Mouse (Mus musculus) forebrain, embryonic 11.5 days (tissue): ENCODE results near the gene 4930579F01Rik. TPM values are rescaled to one million over a fixed set of nuclear protein-coding genes. Genes with fewer than 3 reads are reported as not detected.

Experiments
- ATAC-seq: fragments of 200-750 bp; cut with Nextera tagmentation; replicated peaks from 2 replicates; pipeline ENCODE4 v1.8.0; 2017; ENCODE audit warnings: moderate TSS enrichment; ENCODE audit not compliant: low FRiP score
- DNase-seq: peaks from one replicate; pipeline ENCODE4 v3.0.0-alpha.2; 2017; ENCODE audit warnings: low spot score
- H3K27ac ChIP-seq: fragments of 300-500 bp; sonication (generic); 2 replicates; pipeline ENCODE4 v1.5.1; 2014; ENCODE audit warnings: low read depth, low read length
- H3K27me3 ChIP-seq: fragments of 300-500 bp; sonication (generic); 2 replicates; pipeline ENCODE4 v1.6.1; 2014; ENCODE audit warnings: mild to moderate bottlenecking, low read length, mixed read lengths; ENCODE audit not compliant: control insufficient read depth, insufficient read depth
- H3K36me3 ChIP-seq: fragments of 300-500 bp; sonication (generic); 2 replicates; pipeline ENCODE4 v1.6.1; 2014; ENCODE audit warnings: mild to moderate bottlenecking, low read length, moderate library complexity, mixed read lengths; ENCODE audit not compliant: control insufficient read depth, insufficient read depth
- H3K4me1 ChIP-seq: fragments of 300-500 bp; sonication (generic); replicated peaks from 2 replicates; pipeline ENCODE4 v1.6.1; 2014; ENCODE audit warnings: low read length, mixed read lengths; ENCODE audit not compliant: control insufficient read depth, insufficient read depth
- H3K4me2 ChIP-seq: fragments of 300-500 bp; sonication (generic); 2 replicates; pipeline ENCODE4 v1.6.1; 2014; ENCODE audit warnings: low read depth, mild to moderate bottlenecking, low read length, moderate library complexity, mixed read lengths; ENCODE audit not compliant: severe bottlenecking
- H3K4me3 ChIP-seq: fragments of 300-500 bp; sonication (generic); 2 replicates; pipeline ENCODE4 v1.5.1; 2014; ENCODE audit warnings: low read depth, low read length
- H3K9ac ChIP-seq: fragments of 300-500 bp; sonication (generic); 2 replicates; pipeline ENCODE4 v1.6.1; 2014; ENCODE audit warnings: low read length
- H3K9me3 ChIP-seq: fragments of 300-500 bp; sonication (generic); 2 replicates; pipeline ENCODE4 v1.6.1; 2016; ENCODE audit warnings: low read length, mixed read lengths; ENCODE audit not compliant: control insufficient read depth
- WGBS: fragments of 180-500 bp; shearing (Covaris S2); extraction: QIAGEN DNeasy Blood & Tissue Kit; methylation state at CpG from one replicate; pipeline ENCODE4 v1.1.7; 2014; 5-methylcytosine and 5-hydroxymethylcytosine counted together
- polyA plus RNA-seq: library from polyadenylated mRNA; unstranded; fragments of >200 nt; fragmentation: Nextera tagmentation; extraction: Ambion mirVana; gene quantifications from 2 replicates; pipeline ENCODE4 v1.2.1, GENCODE M21; 2014

Gene 4930579F01Rik
- polyA plus RNA-seq, 1 experiment from 2014 or later: not detected

GRCm38 (mm10) chr3:138236546-138237163 is 43.0 kb upstream of the 4930579F01Rik start:
- Histone ChIP-seq H3K36me3 (no peaks in the 10 kb centered on the region), H3K4me2 (no peak overlapping the region), H3K27me3 (no peaks in the 10 kb centered on the region), H3K4me1 (no peaks in the 10 kb centered on the region), H3K4me3 (no peak overlapping the region), H3K9ac (no peak overlapping the region), H3K9me3 (no peaks in the 10 kb centered on the region), H3K27ac (no peak overlapping the region)
- WGBS: 78% methylated on average over 11 of the region's 11 CpGs
- ATAC-seq (no peak), DNase-seq (no peak)

- Histone ChIP-seq H3K9ac (no peak overlapping the region), H3K27ac (no peak overlapping the region), H3K9me3 (no peaks in the 10 kb centered on the region), H3K4me1 (no peaks in the 10 kb centered on the region), H3K36me3 (no peaks in the 10 kb centered on the region), H3K4me3 (no peak overlapping the region), H3K27me3 (no peaks in the 10 kb centered on the region), H3K4me2 (no peak overlapping the region)
- ATAC-seq (no peak), DNase-seq (no peak)
- WGBS: 80% methylated on average over 2 of the region's 2 CpGs
These were observed 37.9 kb upstream of the 4930579F01Rik start for GRCm38 (mm10) chr3:138231531-138231930.

- no peaks in the 10 kb centered on the region for H3K9me3 ChIP-seq
- DNase-seq (no peak), ATAC-seq (no peak)
- H3K4me3 ChIP-seq: no peak overlapping the region
- H3K27me3 ChIP-seq: no peaks in the 10 kb centered on the region
- 84% methylated on average over 3 of the region's 3 CpGs for WGBS
- H3K4me2 ChIP-seq: no peak overlapping the region
- H3K36me3 ChIP-seq: no peaks in the 10 kb centered on the region
- no peak overlapping the region for H3K27ac ChIP-seq
- H3K4me1 ChIP-seq: no peaks in the 10 kb centered on the region
- H3K9ac ChIP-seq: no peak overlapping the region
These were observed 36.6 kb upstream of the 4930579F01Rik start for GRCm38 (mm10) chr3:138230266-138230665.

- H3K4me3 ChIP-seq: no peak overlapping the region
- no peak overlapping the region for H3K4me2 ChIP-seq
- 92% methylated on average over 1 of the region's 1 CpGs for WGBS
- no peaks in the 10 kb centered on the region for H3K36me3 ChIP-seq
- ATAC-seq (no peak), DNase-seq (no peak)
- H3K9me3 ChIP-seq: no peaks in the 10 kb centered on the region
- no peaks in the 10 kb centered on the region for H3K27me3 ChIP-seq
- H3K9ac ChIP-seq: no peak overlapping the region
- H3K4me1 ChIP-seq: no peaks in the 10 kb centered on the region
- no peak overlapping the region for H3K27ac ChIP-seq
These were observed 35.8 kb upstream of the 4930579F01Rik start for GRCm38 (mm10) chr3:138229448-138229847.

GRCm38 (mm10) chr3:138227782-138228181 is 34.2 kb upstream of the 4930579F01Rik start:
- ATAC-seq: no peak
- H3K9ac ChIP-seq: no peak overlapping the region
- H3K9me3 ChIP-seq: no peaks in the 10 kb centered on the region
- no peak overlapping the region for H3K27ac ChIP-seq
- H3K4me3 ChIP-seq: no peak overlapping the region
- WGBS: 93% methylated on average over 8 of the region's 8 CpGs
- no peaks in the 10 kb centered on the region for H3K4me1 ChIP-seq
- H3K4me2 ChIP-seq: no peak overlapping the region
- H3K27me3 ChIP-seq: no peaks in the 10 kb centered on the region
- no peak for DNase-seq
- H3K36me3 ChIP-seq: no peaks in the 10 kb centered on the region

- Histone ChIP-seq H3K36me3 (no peaks in the 10 kb centered on the region), H3K9me3 (no peaks in the 10 kb centered on the region), H3K4me2 (no peak overlapping the region), H3K4me1 (no peaks in the 10 kb centered on the region), H3K9ac (no peak overlapping the region), H3K27me3 (no peaks in the 10 kb centered on the region), H3K4me3 (no peak overlapping the region), H3K27ac (no peak overlapping the region)
- no peak for DNase-seq
- ATAC-seq: no peak
- WGBS: 85% methylated on average over 2 of the region's 2 CpGs
These were observed 33.5 kb upstream of the 4930579F01Rik start for GRCm38 (mm10) chr3:138227082-138227481.

GRCm38 (mm10) chr3:138226476-138226875 is 32.9 kb upstream of the 4930579F01Rik start:
- Histone ChIP-seq H3K36me3 (no peaks in the 10 kb centered on the region), H3K27ac (no peak overlapping the region), H3K27me3 (no peaks in the 10 kb centered on the region), H3K9me3 (no peaks in the 10 kb centered on the region), H3K4me2 (no peak overlapping the region), H3K4me3 (no peak overlapping the region), H3K9ac (no peak overlapping the region), H3K4me1 (no peaks in the 10 kb centered on the region)
- DNase-seq (no peak), ATAC-seq (no peak)
- 96% methylated on average over 6 of the region's 6 CpGs for WGBS

- Histone ChIP-seq H3K36me3 (no peaks in the 10 kb centered on the region), H3K27me3 (no peaks in the 10 kb centered on the region), H3K4me1 (no peaks in the 10 kb centered on the region), H3K9me3 (no peaks in the 10 kb centered on the region), H3K9ac (no peak overlapping the region), H3K27ac (no peak overlapping the region), H3K4me3 (no peak overlapping the region), H3K4me2 (no peak overlapping the region)
- DNase-seq (no peak), ATAC-seq (no peak)
- WGBS: 55% methylated on average over 7 of the region's 7 CpGs
These were observed 32.2 kb upstream of the 4930579F01Rik start for GRCm38 (mm10) chr3:138225853-138226252.

GRCm38 (mm10) chr3:138225331-138225730 is 31.7 kb upstream of the 4930579F01Rik start:
- Histone ChIP-seq H3K9ac (no peak overlapping the region), H3K27ac (no peak overlapping the region), H3K9me3 (no peaks in the 10 kb centered on the region), H3K4me3 (no peak overlapping the region), H3K4me2 (no peak overlapping the region), H3K4me1 (no peaks in the 10 kb centered on the region), H3K36me3 (no peaks in the 10 kb centered on the region), H3K27me3 (no peaks in the 10 kb centered on the region)
- no peak for ATAC-seq
- DNase-seq: no peak
- 66% methylated on average over 6 of the region's 7 CpGs for WGBS
